Mouse (Mus musculus): ENCODE measurements around the gene Cacnb1. TPM values are rescaled to one million over a fixed set of nuclear protein-coding genes. Genes with fewer than 3 reads are reported as not detected.

Gene Cacnb1
- polyA plus RNA-seq, 1 experiment from 2014 or later = 35.2 TPM

Small RNAs within 50 kb of the gene (microRNA-seq; reads per million reads assigned to microRNA genes)
- gene Gm27597 = not detected

Other genes with a start within 250 kb of the Cacnb1 start
- gene 1700001P01Rik, start 247.1 kb downstream of the Cacnb1 start, polyA plus RNA-seq (2016; fragmentation: Nextera tagmentation; extraction: Ambion mirVana) = 0.31 and 1.3 TPM in 2 replicates
- gene Rpl23, start 240.6 kb downstream of the Cacnb1 start, polyA plus RNA-seq (2016; fragmentation: Nextera tagmentation; extraction: Ambion mirVana) = 370 and 378 TPM in 2 replicates
- 102 and 106 TPM in 2 replicates for gene Lasp1, start 224.0 kb downstream of the Cacnb1 start, polyA plus RNA-seq (2016; fragmentation: Nextera tagmentation; extraction: Ambion mirVana)
- gene B230217C12Rik, start 182.3 kb downstream of the Cacnb1 start, polyA plus RNA-seq (2016; fragmentation: Nextera tagmentation; extraction: Ambion mirVana) = 14.2 and 15.8 TPM in 2 replicates
- 0.54 and 0.71 TPM in 2 replicates for gene Fbxo47, start 138.9 kb downstream of the Cacnb1 start, polyA plus RNA-seq (2016; fragmentation: Nextera tagmentation; extraction: Ambion mirVana)
- 0.34 and 0.48 TPM in 2 replicates for gene Plxdc1, start 36.6 kb downstream of the Cacnb1 start, polyA plus RNA-seq (2016; fragmentation: Nextera tagmentation; extraction: Ambion mirVana)
- 6.3 and 7.4 TPM in 2 replicates for gene Arl5c, start 26.9 kb downstream of the Cacnb1 start, polyA plus RNA-seq (2016; fragmentation: Nextera tagmentation; extraction: Ambion mirVana)
- 741 and 746 TPM in 2 replicates for gene Rpl19, start 3.7 kb upstream of the Cacnb1 start, polyA plus RNA-seq (2016; fragmentation: Nextera tagmentation; extraction: Ambion mirVana)
- gene Stac2, start 30.4 kb upstream of the Cacnb1 start, polyA plus RNA-seq (2016; fragmentation: Nextera tagmentation; extraction: Ambion mirVana) = 0.62 and 0.73 TPM in 2 replicates
- 35.2 and 36.4 TPM in 2 replicates for gene Fbxl20, start 127.4 kb upstream of the Cacnb1 start, polyA plus RNA-seq (2016; fragmentation: Nextera tagmentation; extraction: Ambion mirVana)
- 80.9 and 84.7 TPM in 2 replicates for gene Med1, start 170.3 kb upstream of the Cacnb1 start, polyA plus RNA-seq (2016; fragmentation: Nextera tagmentation; extraction: Ambion mirVana)
- gene Cdk12, start 180.0 kb upstream of the Cacnb1 start, polyA plus RNA-seq (2016; fragmentation: Nextera tagmentation; extraction: Ambion mirVana) = 14.1 and 16.7 TPM in 2 replicates

Measured in midbrain, embryonic 12.5 days (tissue).